Mouse (Mus musculus): ENCODE data around the gene Chrm3.
A peak's percentile ranks its signal among the peaks of the same experiment; 100 is the strongest.
"Not testable (repeated sequence)": the region's sequence is repeated elsewhere in the genome, so short reads cannot be mapped to it uniquely, and the experiment has no call there.

The Chrm3 gene

GRCm38 (mm10) chr13:10360777-10361176, at the start of gene Chrm3:
Gene Chrm3 (minus strand): TSS chr13:10360847.
- no peak for DNase-seq (ENCODE audit: extremely low read depth, low read depth, low spot score)

DNA sequence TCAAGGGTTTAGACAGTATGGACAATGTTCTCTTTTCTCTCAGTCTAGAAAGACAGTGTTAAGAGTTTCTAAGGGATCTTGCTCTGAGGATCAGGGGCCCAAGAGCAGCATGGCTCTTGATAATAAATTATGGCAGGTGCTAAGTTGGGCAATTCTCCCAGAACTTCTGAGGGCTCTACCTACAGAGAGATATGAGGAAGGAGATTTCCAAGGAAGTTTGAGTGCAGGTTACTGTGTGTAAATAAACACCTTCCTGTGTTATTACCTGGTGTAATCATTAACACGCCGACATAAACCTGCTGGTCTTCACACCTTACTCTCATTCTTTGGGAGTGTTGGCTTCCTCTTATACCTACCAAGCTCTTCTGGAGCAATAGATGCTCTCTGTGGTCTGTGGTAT, 33.7 kb upstream of the Chrm3 start:
- no peak for DNase-seq (ENCODE audit: extremely low read depth, low read depth, low spot score)

GRCm38 (mm10) chr13:10375487-10375886, 14.8 kb upstream of the Chrm3 start:
- not testable (repeated sequence) for DNase-seq (ENCODE audit: extremely low read depth, low read depth, low spot score)

- no peak for DNase-seq (ENCODE audit: extremely low read depth, low read depth, low spot score)
These were observed 400 bp downstream of the Chrm3 start for GRCm38 (mm10) chr13:10360199-10360694.

- DNase-seq (ENCODE audit: extremely low read depth, low read depth, low spot score), result no peak
These were observed 990 bp downstream of the Chrm3 start for GRCm38 (mm10) chr13:10359516-10360198.

GRCm38 (mm10) chr13:10355796-10356195, 4.9 kb downstream of the Chrm3 start:
- DNase-seq (ENCODE audit: extremely low read depth, low read depth, low spot score), result no peak

DNA sequence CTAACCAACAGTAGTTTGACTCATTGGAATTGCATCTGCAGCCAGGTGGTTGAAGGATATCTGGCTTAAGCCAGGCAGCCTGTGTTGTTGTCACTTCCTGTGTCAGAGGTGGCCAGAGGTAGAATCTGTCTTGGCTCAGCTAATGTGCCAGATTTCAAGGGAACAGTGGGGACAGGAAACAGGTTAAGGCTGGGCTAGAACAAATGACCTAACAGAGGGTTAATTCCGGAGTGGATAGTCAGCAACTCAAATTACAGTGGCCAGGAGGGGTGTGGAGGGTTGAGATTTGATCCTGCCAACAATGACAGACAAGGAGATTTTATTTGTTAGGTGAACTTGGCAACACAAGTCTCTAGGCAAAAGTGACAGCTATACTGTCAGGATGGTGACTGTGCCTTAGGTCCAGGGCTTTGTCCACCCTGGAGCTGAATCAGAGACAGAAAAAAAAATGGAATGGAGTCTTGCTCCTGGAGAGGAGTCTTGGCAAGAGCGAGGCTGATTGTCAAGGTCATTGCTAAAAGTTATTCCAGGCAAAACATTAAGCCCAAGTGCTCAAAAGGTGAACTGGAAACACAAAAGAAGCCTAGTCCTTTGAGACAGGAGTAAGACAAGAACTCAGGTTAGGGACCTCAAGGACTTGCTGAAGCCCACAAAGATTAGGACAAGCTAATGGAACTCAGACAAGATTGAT, 5.6 kb downstream of the Chrm3 start:
- DNase-seq (ENCODE audit: extremely low read depth, low read depth, low spot score), result no peak

DNA sequence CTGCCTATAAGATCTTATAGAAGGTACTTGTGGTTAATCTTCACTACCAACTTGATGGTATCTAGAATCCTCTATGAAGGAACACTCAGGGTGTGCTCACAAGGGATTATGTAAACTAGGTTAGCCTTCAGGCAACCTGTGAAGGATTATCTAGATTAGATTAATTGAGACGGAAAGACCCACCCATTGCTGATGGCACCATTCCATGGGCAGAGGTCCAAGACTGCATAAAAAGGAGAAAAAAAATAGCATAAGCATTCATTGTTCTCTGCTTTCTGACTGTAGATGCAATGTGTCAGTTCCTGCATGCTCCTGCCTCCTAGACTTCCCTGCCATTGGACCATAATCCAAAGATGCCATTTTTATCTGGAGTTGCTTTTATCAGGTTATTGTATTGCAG, 8.5 kb downstream of the Chrm3 start:
- DNase-seq (ENCODE audit: extremely low read depth, low read depth, low spot score), result peak; percentile 13

DNA sequence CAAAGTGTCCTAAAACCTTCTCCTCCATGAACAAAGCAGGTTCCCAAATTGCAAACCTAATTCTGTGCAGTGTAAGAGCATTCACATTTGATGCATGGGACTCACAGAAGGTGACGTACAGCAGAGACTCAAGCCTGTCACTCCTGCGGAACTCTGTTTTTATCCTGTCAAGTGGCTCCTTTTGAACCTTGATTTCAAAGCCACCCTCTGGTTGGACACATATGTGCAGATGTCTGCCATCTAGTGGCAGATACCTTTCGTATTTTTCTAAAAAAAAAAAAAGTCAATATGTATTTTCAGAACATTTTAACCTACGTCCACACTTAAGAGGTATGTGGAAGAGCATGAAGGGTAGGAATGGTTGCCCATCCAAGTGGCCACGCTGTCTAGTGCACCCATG, 16.3 kb downstream of the Chrm3 start:
- no peak for DNase-seq (ENCODE audit: extremely low read depth, low read depth, low spot score)

- DNase-seq (ENCODE audit: extremely low read depth, low read depth, low spot score), result no peak
These were observed 25.1 kb downstream of the Chrm3 start for GRCm38 (mm10) chr13:10335558-10335957.

DNA sequence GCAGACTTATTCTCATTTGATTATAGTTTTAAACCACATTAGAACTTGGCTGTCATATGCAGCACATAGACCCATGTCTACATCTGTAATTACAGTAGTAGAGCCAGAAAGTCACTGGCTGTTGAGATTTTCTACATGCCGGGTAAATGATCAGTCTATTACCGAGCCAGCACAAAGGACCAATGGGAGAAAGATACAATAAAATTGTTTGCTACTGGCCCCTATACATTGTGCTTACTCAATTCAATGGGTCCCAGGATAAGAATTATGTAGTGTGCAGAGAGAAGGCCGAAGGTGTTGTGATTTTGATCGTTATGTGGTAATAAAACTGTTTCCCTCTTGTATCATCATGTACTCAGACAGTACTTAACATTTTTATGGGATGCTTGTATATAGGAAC, 27.9 kb downstream of the Chrm3 start:
- no peak for DNase-seq (ENCODE audit: extremely low read depth, low read depth, low spot score)

GRCm38 (mm10) chr13:10309811-10310210, 50.8 kb downstream of the Chrm3 start:
- DNase-seq (ENCODE audit: extremely low read depth, low read depth, low spot score), result no peak

GRCm38 (mm10) chr13:10295160-10295559, 65.5 kb downstream of the Chrm3 start:
- no peak for DNase-seq (ENCODE audit: extremely low read depth, low read depth, low spot score)

DNA sequence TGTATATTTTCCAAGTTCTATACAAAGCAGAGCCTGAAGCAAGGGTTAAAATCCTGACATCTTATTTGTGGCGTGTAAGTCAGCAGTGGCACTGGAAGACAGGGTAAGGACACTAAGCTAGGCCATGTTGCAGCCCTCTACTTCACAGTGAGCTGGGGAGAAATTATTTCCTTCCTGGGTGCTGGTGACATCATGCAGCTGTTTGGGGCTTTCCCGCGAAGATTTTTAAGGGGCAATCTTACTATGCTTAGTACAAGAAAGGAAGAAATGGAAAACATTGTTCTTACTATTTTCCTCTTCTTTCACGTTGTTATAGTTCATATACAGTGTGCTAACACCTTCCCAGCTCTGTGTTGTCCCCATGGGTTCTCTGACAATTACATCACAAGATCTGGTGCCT, 76.3 kb downstream of the Chrm3 start:
- no peak for DNase-seq (ENCODE audit: extremely low read depth, low read depth, low spot score)

- no peak for DNase-seq (ENCODE audit: extremely low read depth, low read depth, low spot score)
These were observed 85.7 kb downstream of the Chrm3 start for GRCm38 (mm10) chr13:10274907-10275306.

GRCm38 (mm10) chr13:10263784-10264183, 96.9 kb downstream of the Chrm3 start:
- no peak for DNase-seq (ENCODE audit: extremely low read depth, low read depth, low spot score)

- no peak for DNase-seq (ENCODE audit: extremely low read depth, low read depth, low spot score)
These were observed 107.6 kb downstream of the Chrm3 start for GRCm38 (mm10) chr13:10253049-10253448.

GRCm38 (mm10) chr13:10251499-10252179, 109.0 kb downstream of the Chrm3 start:
- no peak for DNase-seq (ENCODE audit: extremely low read depth, low read depth, low spot score)

DNA sequence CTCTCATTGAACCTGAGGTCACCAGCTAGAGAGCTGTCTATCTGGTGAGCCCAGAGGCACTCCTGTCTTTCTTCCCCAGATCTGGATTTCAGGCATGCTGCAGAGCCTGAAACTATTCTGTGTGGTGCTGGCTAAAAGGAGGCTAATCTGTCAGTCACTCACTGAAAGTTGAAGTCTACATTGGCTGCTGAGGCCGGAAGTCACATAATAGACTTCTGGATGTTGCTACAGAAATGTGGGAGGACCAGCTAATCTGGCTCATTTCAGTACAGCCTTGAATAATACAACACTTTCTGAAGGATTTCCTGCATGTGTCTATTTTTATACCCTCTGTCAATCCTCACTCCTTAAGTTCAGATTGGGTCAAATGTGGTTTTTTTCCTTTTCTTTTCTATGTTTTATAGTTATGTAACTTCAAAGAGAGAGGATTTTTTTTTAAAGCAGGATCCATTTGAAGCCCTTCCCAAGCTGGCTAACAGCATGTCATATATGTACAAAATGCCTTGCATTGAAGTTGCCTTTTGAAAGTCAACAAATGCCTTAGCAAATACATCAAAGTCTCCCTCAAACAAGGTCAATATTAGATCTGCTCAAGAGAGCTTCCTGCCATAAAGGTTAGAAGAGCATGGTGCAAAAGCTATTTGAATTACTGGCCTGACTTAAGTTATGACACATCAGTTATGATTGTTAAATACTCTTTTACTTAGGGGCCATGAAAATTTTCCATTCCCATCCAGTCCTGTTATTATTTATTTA, 116.2 kb downstream of the Chrm3 start:
- no peak for DNase-seq (ENCODE audit: extremely low read depth, low read depth, low spot score)

DNA sequence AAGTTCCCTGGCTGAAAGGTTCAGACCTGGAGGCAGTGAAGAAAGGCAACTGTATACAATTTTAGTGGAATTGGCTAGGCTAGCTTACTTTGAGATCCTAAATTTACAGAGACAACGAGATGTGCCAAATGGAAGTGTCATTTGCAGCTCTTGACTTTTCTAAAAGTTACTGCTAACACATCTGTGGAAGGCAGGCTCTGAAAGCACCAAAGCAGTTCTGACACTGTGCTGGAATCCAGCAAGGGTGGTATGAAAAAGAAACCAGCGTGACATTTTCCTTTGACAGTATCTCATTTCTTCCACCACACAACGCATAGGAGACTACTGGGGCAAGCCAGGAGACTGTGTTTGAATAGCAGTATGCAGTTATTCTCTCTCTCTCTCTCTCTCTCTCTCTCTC, 120.4 kb downstream of the Chrm3 start:
- DNase-seq (ENCODE audit: extremely low read depth, low read depth, low spot score), result no peak

DNA sequence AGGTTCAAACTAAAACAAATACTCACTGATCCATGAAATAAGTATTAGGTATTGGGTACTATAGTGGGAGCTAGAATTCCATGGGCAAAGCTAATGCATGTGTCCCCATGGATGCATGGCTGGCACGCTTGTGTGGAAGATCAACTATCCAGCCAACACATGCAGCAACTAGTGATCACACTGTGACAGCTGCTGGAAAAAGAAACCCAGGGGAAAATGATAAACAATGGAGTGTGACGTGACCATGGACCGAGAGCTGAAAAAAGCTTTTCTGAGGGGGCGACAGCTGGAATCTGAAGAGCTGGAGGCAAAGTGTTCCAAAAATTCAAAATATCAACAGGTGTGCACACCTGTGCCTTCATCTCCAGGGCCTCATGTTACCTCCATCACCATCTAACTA, 120.8 kb downstream of the Chrm3 start:
- DNase-seq (ENCODE audit: extremely low read depth, low read depth, low spot score), result no peak
